Mouse (Mus musculus) stomach, postnatal 0 days (tissue): ENCODE measurements at regions not wholly inside any gene's neighbourhood (a gene's known extent, or its start where the extent isn't known, plus 50 kb on each side); places are given as distances from the start of the nearest gene placed in this dataset.

Experiments
- CTCF ChIP-seq: IDR thresholded peaks from 2 replicates; pipeline ENCODE4 v1.5.1; 2016; ENCODE audit warnings: antibody characterized with exemption, low read depth, mild to moderate bottlenecking, moderate library complexity
- EP300 ChIP-seq: optimal IDR thresholded peaks from 2 replicates; pipeline ENCODE3; 2016; ENCODE audit warnings: antibody characterized with exemption

GRCm38 (mm10) chr1:71807586-71807985 lies 154.6 kb upstream of the Fn1 start:
- TF ChIP-seq EP300 = no peak
- TF ChIP-seq CTCF = no peak
